Mouse (Mus musculus) E14TG2a.4 (cell line): Measurements from ENCODE around the gene Medag.

ENCODE experiments used
- H3K27me3 ChIP-seq: 2 replicates; pipeline ENCODE4 v1.6.1; 2014; ENCODE audit warnings: low read length, control low read depth; ENCODE audit not compliant: insufficient read depth
- H3K36me3 ChIP-seq: 2 replicates; pipeline ENCODE4 v1.6.1; 2014; ENCODE audit warnings: low read length, control low read depth; ENCODE audit not compliant: insufficient read depth
- H3K4me1 ChIP-seq: replicated peaks from 2 replicates; pipeline ENCODE4 v1.6.1; 2014; ENCODE audit warnings: low read depth, low read length, control low read depth
- H3K4me3 ChIP-seq: replicated peaks from 2 replicates; pipeline ENCODE4 v1.5.1; 2014; ENCODE audit warnings: mild to moderate bottlenecking, low read length
- H3K9me3 ChIP-seq: 2 replicates; pipeline ENCODE4 v1.6.1; 2014; ENCODE audit warnings: low read length, control low read depth
- CTCF ChIP-seq: conservative IDR thresholded peaks from 2 replicates; pipeline ENCODE4 v1.5.1; 2014; ENCODE audit warnings: low read length
- NANOG ChIP-seq: IDR thresholded peaks from 2 replicates; pipeline ENCODE4 v1.6.1; 2014; ENCODE audit warnings: borderline replicate concordance, low read length, mixed read lengths
- POU5F1 ChIP-seq: IDR thresholded peaks from 2 replicates; pipeline ENCODE4 v1.6.1; 2014; ENCODE audit warnings: low read length, borderline replicate concordance

Medag gene

DNA sequence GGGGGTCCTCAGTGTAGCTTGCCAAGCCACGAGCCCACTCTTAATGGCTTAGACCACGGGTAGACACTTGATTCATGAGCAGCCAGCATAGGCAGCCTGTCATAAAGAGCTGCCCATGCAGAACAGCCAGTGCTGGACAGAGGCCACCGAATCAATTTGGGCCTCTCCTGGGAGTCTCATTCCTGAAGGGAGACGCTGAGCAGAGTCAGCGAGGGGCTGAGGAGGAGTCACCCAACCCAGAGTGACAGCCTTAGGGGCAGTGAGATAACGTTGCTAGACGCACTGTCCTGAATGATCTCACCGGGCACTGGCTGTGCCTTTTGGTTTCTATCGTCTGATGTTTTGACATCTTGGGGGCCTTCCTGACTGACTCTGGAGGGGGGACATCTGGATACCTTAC is 38.3 kb upstream of the Medag start:
- H3K9me3 ChIP-seq = peaks cover 4% of the 10 kb centered on the region; the same call in 1 of the 2 replicates
- peaks cover 51% of the 10 kb centered on the region for H3K27me3 ChIP-seq
- no peak overlapping the region for H3K4me3 ChIP-seq
- no peak for TF ChIP-seq POU5F1
- no peak for TF ChIP-seq CTCF
- no peak for TF ChIP-seq NANOG
- no peaks in the 10 kb centered on the region for H3K36me3 ChIP-seq
- peaks cover 47% of the 10 kb centered on the region for H3K4me1 ChIP-seq

DNA sequence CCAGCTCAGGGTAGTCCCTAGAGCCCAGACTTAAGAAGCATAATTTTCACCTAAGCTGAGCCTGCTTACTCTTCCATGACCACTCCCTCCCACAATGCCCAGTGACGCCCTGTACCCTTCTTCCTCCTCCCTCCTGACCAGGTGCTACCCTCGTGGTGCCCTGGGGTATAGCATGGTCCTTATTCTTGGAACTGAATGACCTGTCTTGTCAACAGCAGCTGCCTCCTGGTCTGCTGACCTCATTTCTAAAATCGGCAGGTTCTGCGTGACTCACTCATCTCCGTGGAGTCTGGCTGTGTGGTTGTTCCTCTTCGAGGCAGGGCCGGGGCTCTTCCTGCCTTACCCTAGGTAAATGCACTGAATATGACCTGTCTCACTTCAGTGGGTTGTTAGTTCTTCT is 37.5 kb upstream of the Medag start:
- Histone ChIP-seq H3K4me1 (peaks cover 52% of the 10 kb centered on the region), H3K4me3 (no peak overlapping the region)

DNA sequence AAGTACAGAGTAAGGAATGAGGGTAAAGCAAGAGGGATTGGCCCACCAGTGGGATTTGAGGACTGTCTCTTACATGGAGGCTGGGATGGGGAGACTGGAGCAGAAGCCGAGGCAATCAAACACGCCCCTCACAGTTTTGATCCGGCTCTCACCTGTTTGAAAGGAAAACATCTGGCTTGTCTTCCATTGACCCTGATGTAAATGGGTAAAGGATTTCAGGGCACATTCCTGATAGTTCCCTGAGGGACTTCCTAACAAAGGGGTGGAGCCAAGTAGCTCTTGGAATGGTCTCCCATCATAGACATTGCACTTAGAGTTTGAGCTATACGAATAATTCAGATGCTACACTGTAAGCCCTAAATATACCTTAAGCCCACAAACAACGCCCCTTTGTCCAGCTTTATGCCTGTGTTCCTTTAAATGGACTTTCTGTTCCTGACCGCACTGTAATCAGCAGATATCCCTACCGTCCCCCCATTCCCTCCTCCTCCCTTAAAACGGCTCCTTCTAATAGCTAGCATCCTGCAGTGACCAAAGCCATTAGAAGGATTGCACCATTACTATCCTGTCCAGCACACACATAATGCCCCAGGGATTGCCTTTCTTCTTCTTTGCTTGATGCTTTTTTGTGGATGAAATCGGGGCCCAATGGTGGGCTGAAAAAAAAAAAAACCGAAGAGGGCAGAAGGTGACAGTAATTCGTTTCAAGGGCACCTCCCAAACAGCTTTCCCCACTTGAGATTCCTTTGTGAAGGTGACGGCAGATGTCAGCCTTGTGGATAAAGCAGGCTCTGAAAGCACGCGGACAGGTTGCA is 36.3 kb upstream of the Medag start:
- peak overlapping the region; percentile 37 for H3K4me3 ChIP-seq
- no peaks in the 10 kb centered on the region for H3K36me3 ChIP-seq
- TF ChIP-seq CTCF = no peak
- peak; percentile 23; the same call in 1 of the 2 replicates for TF ChIP-seq NANOG
- peaks cover 52% of the 10 kb centered on the region for H3K4me1 ChIP-seq
- H3K27me3 ChIP-seq = peaks cover 55% of the 10 kb centered on the region
- peaks cover 4% of the 10 kb centered on the region; the same call in 1 of the 2 replicates for H3K9me3 ChIP-seq

More for the DNA sequence above, 37.5 kb upstream of the Medag start:
- H3K9me3 ChIP-seq = peaks cover 4% of the 10 kb centered on the region; the same call in 1 of the 2 replicates
- TF ChIP-seq NANOG = no peak
- no peak for TF ChIP-seq CTCF
- H3K27me3 ChIP-seq = peaks cover 50% of the 10 kb centered on the region
- H3K36me3 ChIP-seq = no peaks in the 10 kb centered on the region

DNA sequence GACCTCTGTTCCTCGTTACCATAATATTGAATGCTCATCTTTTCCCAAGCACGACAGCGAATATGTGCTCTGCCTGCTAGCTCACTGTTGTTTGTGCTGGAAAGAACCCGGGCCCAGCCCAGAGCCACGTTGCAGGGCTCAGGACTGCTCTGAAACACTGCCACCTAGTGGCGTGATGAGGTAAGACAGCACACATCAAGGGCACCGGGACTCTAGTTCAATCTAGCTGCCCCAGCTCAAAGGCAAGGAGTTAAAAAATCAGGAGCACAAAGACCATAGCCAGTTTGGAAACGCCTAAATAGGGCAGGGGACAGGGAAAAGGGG is 35.7 kb upstream of the Medag start:
- Histone ChIP-seq H3K27me3 (peaks cover 55% of the 10 kb centered on the region), H3K4me3 (peak overlapping the region; percentile 37), H3K9me3 (peaks cover 4% of the 10 kb centered on the region; the same call in 1 of the 2 replicates), H3K4me1 (peaks cover 58% of the 10 kb centered on the region), H3K36me3 (no peaks in the 10 kb centered on the region)
- no peak for TF ChIP-seq POU5F1
- TF ChIP-seq CTCF = peak; percentile 99
- no peak for TF ChIP-seq NANOG

DNA sequence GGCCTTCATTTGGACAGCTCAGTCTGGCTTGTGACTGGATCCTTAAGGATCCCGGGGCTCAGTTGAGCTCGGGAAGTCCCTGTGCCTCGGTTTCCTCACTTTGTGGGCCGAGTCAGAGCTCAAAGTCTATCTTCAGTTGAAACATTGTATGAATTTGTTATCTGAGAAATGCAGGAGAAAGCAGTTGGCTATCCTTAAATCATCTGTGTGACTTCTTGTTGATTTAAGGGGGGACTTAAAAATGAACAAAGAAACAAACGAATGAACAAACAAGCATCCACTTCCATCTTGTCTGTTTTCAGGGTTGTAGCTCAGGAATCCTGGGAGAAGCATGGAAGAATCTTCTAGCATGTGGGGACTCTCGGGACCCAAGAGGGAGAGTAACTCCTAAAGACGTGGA is 35.2 kb upstream of the Medag start:
- peaks cover 4% of the 10 kb centered on the region; the same call in 1 of the 2 replicates for H3K9me3 ChIP-seq
- TF ChIP-seq CTCF = no peak
- TF ChIP-seq POU5F1 = no peak
- TF ChIP-seq NANOG = no peak
- peaks cover 63% of the 10 kb centered on the region for H3K4me1 ChIP-seq
- no peak overlapping the region for H3K4me3 ChIP-seq
- H3K36me3 ChIP-seq = no peaks in the 10 kb centered on the region
- H3K27me3 ChIP-seq = peaks cover 55% of the 10 kb centered on the region

DNA sequence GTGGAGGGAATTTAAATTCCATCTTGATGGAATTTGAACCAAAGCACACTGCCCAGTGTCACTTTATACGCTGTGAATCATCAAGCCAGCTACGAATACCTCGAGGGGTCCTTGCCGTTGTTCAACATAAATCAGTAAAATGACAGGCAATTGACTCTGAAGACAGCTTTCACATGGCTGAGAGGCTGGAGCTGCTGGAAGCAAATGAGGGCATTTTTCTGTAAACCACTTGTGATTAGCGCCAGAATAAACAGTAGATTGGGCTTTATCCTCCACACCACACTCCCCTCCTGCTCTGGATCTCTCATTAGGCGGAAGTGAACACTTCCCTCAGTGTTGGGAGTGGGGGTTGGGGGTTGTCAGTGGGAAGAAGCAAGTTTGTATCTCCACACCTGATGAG is 34.3 kb upstream of the Medag start:
- H3K4me3 ChIP-seq = no peak overlapping the region
- peaks cover 71% of the 10 kb centered on the region for H3K4me1 ChIP-seq
- peaks cover 4% of the 10 kb centered on the region; the same call in 1 of the 2 replicates for H3K9me3 ChIP-seq
- no peak for TF ChIP-seq NANOG
- no peak for TF ChIP-seq CTCF
- no peak for TF ChIP-seq POU5F1
- no peaks in the 10 kb centered on the region for H3K36me3 ChIP-seq
- peaks cover 50% of the 10 kb centered on the region for H3K27me3 ChIP-seq

DNA sequence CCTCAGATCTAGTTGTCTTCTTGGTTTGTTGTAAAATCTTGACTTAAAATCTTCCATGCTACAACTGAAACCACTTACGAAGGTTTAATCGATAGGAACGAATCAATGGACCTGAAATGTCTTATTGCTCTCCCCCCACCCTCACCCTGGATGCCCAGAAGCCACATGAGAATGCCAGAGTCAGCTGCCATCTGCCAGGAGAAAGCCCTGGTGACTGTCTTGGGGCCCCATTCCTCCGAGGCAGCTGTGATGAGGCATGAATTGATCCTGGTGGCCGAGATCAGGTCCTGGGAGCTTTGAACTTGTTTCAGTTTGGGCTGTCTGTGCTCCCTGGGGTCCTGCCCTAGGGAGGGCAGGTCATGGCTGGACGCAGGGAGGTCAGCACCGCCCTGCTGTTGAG is 33.0 kb upstream of the Medag start:
- Histone ChIP-seq H3K4me1 (peaks cover 76% of the 10 kb centered on the region), H3K4me3 (no peak overlapping the region), H3K36me3 (no peaks in the 10 kb centered on the region), H3K27me3 (peaks cover 41% of the 10 kb centered on the region), H3K9me3 (peaks cover 4% of the 10 kb centered on the region; the same call in 1 of the 2 replicates)
- no peak for TF ChIP-seq NANOG
- no peak for TF ChIP-seq POU5F1
- TF ChIP-seq CTCF = no peak

DNA sequence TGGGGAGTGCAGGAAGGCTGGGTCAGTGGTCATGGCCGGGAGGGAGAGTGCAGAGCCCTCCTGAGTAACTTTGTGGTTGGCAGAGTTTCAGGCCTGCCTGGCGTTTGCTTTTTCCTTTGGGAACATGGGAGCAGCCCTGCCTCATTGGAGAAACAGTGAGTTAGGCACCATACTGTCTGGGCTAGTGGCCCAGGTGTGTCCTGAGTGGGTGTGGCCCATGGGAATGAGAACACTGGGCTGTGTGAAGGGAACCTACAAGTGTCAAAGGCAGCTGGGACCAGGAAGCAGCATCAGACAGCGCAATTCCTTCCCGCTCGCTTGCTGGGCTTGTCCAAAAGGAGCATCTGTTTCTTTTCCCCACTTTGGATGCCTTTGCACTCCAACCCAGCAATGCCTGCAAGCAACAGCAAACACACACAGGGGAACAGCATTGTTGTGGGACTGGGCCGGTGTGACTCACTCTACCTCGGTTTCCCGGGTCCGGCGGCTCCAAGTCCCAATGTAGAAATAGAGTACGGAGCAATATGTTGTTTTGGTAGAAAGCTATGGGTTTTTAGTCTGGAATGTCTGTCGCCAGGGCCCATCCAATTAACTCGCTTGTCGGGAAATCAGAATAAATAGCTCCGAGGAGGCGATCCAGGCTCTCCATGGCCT is 32.3 kb upstream of the Medag start:
- peaks cover 72% of the 10 kb centered on the region for H3K4me1 ChIP-seq
- no peaks in the 10 kb centered on the region for H3K36me3 ChIP-seq

DNA sequence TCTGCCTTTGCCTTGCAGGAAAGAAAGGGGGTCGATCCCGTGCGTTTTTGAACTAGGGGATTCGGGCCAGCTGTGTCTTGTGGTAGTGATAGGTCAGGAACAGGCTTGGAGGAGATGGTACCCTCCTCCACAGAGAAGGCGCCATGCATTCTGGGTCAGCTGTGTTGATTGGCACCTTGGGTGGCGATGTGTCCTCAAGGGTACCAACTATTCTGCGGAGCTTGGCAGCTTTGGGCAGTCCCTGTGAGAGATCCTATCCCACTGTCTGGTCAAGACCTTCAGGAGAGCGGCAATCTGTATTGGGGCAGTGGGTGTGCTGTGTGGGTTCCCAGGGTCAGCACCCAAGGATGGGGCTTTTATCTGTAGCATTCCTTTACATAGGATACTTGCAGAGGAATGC is 31.7 kb upstream of the Medag start:
- no peaks in the 10 kb centered on the region for H3K36me3 ChIP-seq
- peaks cover 30% of the 10 kb centered on the region for H3K27me3 ChIP-seq
- TF ChIP-seq POU5F1 (no peak), CTCF (no peak), NANOG (no peak)
- H3K4me3 ChIP-seq = peak overlapping the region; percentile 35
- peaks cover 66% of the 10 kb centered on the region for H3K4me1 ChIP-seq
- no peaks in the 10 kb centered on the region for H3K9me3 ChIP-seq

More for the DNA sequence above, 32.3 kb upstream of the Medag start:
- TF ChIP-seq CTCF = no peak
- no peak for TF ChIP-seq NANOG
- TF ChIP-seq POU5F1 = no peak
- H3K27me3 ChIP-seq = peaks cover 35% of the 10 kb centered on the region
- peak overlapping the region; percentile 35 for H3K4me3 ChIP-seq
- no peaks in the 10 kb centered on the region for H3K9me3 ChIP-seq
